9 mouse cellular contexts compared by ENCODE assay signal in genomic region chr2:36210796-36211195, GRCm38 (mm10). TPM values are rescaled to one million over a fixed set of nuclear protein-coding genes. Genes with fewer than 3 reads are reported as not detected.
DNase-seq lines count a peak whose midpoint lies in the region; ATAC-seq and TF ChIP-seq lines count a peak whose summit lies in the region.
"Had no signal": no experiment of that assay in that cellular context is flagged by ENCODE, and none has a peak within 500 bp of the region (broad histone marks: within the 10 kb centered on the region; RNA-seq: fewer than 3 reads in every experiment).

No protein-coding gene starts in this region.

- no peak overlapping the region for H3K27ac ChIP-seq in heart, adult 2 months
- H3K27ac ChIP-seq in forebrain, embryonic 14.5 days (ENCODE audit: low read depth, low read length) = no peak overlapping the region

- intact Hi-C loops in heart, adult 2 months (cut with DNase I) = loop anchor here (5.0 kb wide), 1 partner anchor 73 kb away; the partner anchor contains the start of genes Mrrf and Rbm18
- intact Hi-C loops in heart, postnatal 25 days (cut with DNase I) = loop anchor here (5.0 kb wide), 2 partner anchors 38 to 108 kb away; no protein-coding TSS in a partner anchor

- no peaks in the 10 kb centered on the region for H3K79me2 ChIP-seq in heart, adult 2 months (replicated peaks; ENCODE audit: control insufficient read depth, insufficient read depth, low read length)

- H3K4me2 ChIP-seq in forebrain, embryonic 14.5 days (ENCODE audit: low read length) = peak overlapping the region; percentile 25; the same call in 1 of the 2 replicates

- no peak for TF ChIP-seq POLR2A in heart, adult 2 months (IDR thresholded peaks at IDR 0.05; ENCODE audit: insufficient read depth, low read depth, low read length)

- TF ChIP-seq EP300 in heart, adult 2 months (IDR thresholded peaks at IDR 0.05; ENCODE audit: insufficient read depth, low read depth, low read length) = no peak

- no peak overlapping the region for H3K4me3 ChIP-seq in heart, adult 2 months
- H3K4me3 ChIP-seq in forebrain, embryonic 14.5 days (ENCODE audit: low read depth, low read length) = no peak overlapping the region
- H3K4me3 ChIP-seq: myocyte had no signal

- no peaks in the 10 kb centered on the region for H3K36me3 ChIP-seq in heart, adult 2 months (ENCODE audit: control insufficient read depth, insufficient read depth, low read length)
- no peaks in the 10 kb centered on the region for H3K36me3 ChIP-seq in forebrain, embryonic 14.5 days (ENCODE audit: control insufficient read depth, insufficient read depth, low read length)

- peaks cover 10% of the 10 kb centered on the region for H3K4me1 ChIP-seq in heart, adult 2 months (ENCODE audit: control insufficient read depth, insufficient read depth, low read length)
- no peaks in the 10 kb centered on the region for H3K4me1 ChIP-seq in forebrain, embryonic 14.5 days (ENCODE audit: control insufficient read depth, insufficient read depth, low read length)

- no peak overlapping the region for H3K9ac ChIP-seq in heart, adult 2 months (ENCODE audit: low read depth, low read length)
- no peak overlapping the region; the same call in 1 of the 2 replicates for H3K9ac ChIP-seq in forebrain, embryonic 14.5 days (ENCODE audit: low read length)

- no peak for ATAC-seq in forebrain, embryonic 14.5 days

- TF ChIP-seq CTCF in heart, adult 2 months (IDR thresholded peaks at IDR 0.05) = no peak

- peak; percentile 55 to 57 for DNase-seq in heart, adult 2 months
- DNase-seq in heart, postnatal 25 days (ENCODE audit: low spot score) = no peak
- DNase-seq in forebrain, embryonic 14.5 days (ENCODE audit: low spot score) = no peak
- DNase-seq in kidney, postnatal 14 days = peak; percentile 71
- peak; percentile 54 for DNase-seq in neural tube, embryonic 10.5 days (ENCODE audit: extremely low spot score, low spot score)
- no peak for DNase-seq in thymus, postnatal 0 days (ENCODE audit: low spot score)
- DNase-seq in natural killer cell, adult 2 months (ENCODE audit: low spot score in 2 of 2) = no peak
- no peak for DNase-seq in right cerebral cortex, adult 18-20 months

- no peaks in the 10 kb centered on the region for H3K27me3 ChIP-seq in heart, adult 2 months (ENCODE audit: control insufficient read depth, insufficient read depth, low read length)
- peaks cover 28% of the 10 kb centered on the region for H3K27me3 ChIP-seq in forebrain, embryonic 14.5 days (replicated peaks; ENCODE audit: control insufficient read depth, insufficient read depth, low read length)

- no peaks in the 10 kb centered on the region for H3K9me3 ChIP-seq in forebrain, embryonic 14.5 days (replicated peaks; ENCODE audit: control insufficient read depth, low read length)

- 13% methylated on average over 34 of the region's 34 CpGs for WGBS in heart, adult 2 months
- WGBS in forebrain, embryonic 14.5 days = 2% methylated on average over 26 of the region's 34 CpGs

RNA-seq across cellular contexts. Expression of gene Ptgs1, which starts 19.4 kb away (rescaled TPM):
- total RNA-seq in heart, adult 2 months (2021) = 10 to 100 TPM; 14.4 to 15.8 TPM
- polyA plus RNA-seq in heart, adult 2 months (2012; rRNA removed) = 20.0 and 22.3 TPM in 2 replicates
- total RNA-seq in heart, postnatal 25 days (2021) = 10 to 100 TPM; 16.4 to 16.8 TPM
- polyA plus RNA-seq in forebrain, embryonic 14.5 days (2014; fragmentation: Nextera tagmentation; extraction: Ambion mirVana) = 3.7 and 3.8 TPM in 2 replicates
- 9.4 and 9.6 TPM in 2 replicates for polyA plus RNA-seq in thymus, postnatal 0 days (2015; fragmentation: Nextera tagmentation; extraction: Ambion mirVana)

Comparison
In these comparisons a context has a peak if more than half of its experiments do, and no peak if none do; other contexts are left out.
1. DNase-seq: peak in heart, adult 2 months (2 of 2), kidney, postnatal 14 days (single experiment) and neural tube, embryonic 10.5 days (single experiment); none in heart, postnatal 25 days (single experiment), forebrain, embryonic 14.5 days (single experiment), thymus, postnatal 0 days (single experiment), natural killer cell, adult 2 months (0 of 2) and right cerebral cortex, adult 18-20 months (single experiment).